Mouse (Mus musculus) cerebellum, postnatal 25 days (tissue): ENCODE measurements around the gene Fbln5.

Experiments
- DNase-seq, 2 experiments: peaks; one replicate each; pipeline ENCODE4 v3.0.0; 2021; ENCODE audit warnings: mixed read lengths in 2 of 2

Fbln5 gene

DNA sequence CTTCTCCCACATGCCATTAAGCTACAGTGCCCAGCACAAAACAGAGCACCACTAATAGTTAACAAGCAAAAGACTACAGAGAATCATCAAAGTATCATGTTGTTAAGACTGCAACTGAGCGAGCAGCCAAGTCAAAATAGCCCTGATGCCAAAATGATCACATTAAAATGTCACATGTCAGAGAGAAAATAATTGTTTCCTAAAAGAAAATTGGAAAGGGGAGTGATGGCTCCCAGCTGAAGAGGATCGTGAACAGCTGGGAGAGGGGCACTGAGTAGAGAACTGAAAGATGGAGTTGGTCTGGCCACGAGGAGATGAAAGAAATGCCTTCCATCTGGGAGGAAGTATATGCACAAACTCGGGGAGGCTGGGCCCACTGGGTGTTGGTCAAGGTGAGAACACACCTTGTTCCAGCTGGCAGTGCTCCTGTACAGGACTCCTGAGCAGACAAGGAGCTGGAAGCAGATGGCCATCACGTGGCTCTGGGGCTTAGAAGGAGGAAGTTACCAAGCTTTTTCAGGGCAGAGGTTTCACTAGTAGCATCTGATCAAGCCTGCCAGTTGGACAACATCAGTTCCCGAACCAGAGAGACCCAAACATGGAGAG is 59.3 kb downstream of the Fbln5 start:
- no peak for DNase-seq

DNA sequence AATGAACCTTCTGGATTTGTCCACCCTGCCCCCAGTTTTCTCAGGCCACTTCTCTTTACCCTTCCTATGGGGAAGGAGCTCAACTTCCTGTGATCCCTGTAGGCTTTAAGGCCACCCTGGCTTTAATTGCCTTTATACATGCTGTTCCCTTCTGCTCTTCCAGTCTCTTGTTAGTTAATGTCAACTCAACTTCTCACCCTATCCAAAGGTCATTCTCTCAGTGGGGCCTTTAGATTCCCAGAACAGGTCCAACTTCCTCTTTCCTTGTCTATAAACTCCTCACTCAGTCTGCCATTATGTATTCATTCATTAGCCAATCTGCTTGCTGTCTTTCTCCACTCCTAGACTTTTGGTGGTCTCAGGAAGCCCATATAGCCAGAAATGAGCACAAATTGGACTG is 60.2 kb downstream of the Fbln5 start:
- no peak for DNase-seq

DNA sequence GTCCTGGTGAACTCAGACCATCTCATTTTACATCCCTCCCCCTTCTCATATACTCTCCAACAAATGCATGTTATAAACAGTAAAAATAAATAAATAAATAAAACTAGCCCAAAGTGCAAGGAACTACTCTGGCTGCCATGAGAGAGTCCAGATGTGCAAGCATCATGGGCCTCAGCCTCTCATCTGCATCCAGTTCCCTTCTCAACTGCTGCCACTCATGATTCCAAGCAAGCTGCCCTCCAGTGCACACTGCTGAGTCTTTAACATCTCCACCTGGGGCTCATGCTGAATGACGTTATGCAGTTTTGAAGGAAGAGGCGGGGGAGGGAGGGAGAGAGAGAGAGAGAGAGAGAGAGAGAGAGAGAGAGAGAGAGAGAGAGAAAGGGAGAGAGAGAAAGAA is 76.5 kb downstream of the Fbln5 start:
- no peak for DNase-seq

DNA sequence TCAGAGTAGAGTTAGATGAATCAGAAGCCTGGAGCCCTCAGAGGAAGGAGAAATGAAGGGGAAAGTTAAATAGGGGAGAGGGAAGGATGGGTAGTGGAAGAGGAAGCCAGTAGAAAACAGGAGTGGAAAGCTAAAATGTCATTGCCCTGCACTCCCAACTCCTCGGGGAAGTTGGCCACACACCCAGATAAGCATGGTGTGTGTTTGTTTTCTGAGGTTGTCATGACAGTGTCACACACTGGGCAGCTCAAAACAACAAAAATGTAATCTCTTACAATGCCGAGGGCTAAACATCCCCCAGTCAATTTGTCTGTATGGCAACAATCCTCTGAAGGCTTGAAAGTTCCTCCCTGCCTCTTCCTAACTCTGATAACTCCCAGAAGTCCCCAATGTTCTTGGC is 78.4 kb downstream of the Fbln5 start:
- DNase-seq = no peak

DNA sequence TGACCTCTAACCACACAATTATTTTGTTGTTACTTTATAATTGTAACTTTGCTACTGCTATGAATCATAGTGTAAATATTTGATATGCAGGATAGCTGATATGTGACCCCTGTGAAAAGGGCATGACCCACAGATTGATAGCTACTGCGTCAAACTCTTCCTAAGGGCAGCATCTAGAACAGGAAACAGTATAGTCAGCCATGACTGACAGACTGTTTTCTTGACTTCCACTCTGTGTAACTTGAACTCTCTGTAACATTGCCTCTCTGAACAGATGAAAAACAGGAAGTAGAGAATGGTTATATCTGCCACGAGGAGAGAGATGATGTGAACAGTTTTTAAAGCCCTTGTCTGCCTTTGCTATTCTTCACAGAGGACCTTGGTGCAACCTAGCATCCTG is 78.8 kb downstream of the Fbln5 start:
- no peak for DNase-seq

DNA sequence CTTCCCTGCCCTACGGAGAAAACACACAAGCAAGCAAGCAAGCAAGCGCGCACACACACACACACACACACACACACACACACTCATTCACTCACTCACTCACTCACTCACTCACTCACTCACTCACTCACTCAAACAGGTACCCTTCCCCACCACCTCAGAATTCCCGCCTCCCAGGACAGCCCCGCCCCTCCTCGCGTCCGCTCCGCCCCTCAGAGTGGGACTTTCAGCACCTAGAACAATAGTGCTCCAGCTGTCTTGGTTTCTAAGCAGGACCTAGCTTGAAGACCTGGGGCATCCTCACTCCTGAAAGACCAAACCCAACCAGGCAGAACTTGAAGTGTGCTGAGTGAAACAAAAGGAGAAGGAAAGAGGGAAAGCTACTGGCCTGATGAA is 100.1 kb downstream of the Fbln5 start:
- DNase-seq = peak in 1 of 2 experiments; percentile 9

DNA sequence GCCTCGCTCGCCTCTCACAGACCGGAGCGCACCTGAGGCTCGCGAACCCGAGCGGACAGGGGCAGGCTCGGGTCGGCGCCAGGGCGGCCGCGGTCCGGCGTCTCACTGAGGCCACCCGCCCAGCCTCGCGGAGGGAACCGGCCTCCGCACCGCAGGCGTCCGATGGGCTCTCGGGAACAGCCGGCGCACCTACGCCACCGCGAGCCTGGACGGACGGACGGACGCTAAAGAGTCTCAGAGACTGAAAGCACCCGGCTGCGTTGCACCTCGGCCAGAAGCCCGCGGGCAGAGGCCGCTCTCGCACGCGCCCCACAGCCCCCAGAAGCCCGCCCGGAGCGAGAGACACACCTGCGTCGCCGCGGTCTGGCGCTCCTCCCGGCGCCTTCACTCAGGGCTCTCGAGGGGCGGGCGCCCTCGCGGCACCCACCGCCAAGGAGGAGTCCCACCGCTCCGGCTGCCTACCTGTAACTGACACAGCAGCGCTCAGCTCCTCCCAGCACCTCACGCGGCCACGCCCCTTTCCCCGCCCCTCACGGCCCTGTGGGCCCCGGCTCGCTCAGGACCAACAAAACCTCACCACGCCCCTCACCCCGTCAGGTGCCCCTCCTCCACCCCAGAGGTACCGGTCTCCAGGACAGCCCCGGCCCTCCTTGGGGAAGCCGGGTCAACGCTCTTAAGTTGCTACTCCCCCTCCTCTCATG is 100.7 kb downstream of the Fbln5 start, which contains the start of gene Tc2n:
Tc2n (minus strand) TSS at position 470 of the 701 bp plus-strand sequence.
- peak; percentile 48 to 68 for DNase-seq

DNA sequence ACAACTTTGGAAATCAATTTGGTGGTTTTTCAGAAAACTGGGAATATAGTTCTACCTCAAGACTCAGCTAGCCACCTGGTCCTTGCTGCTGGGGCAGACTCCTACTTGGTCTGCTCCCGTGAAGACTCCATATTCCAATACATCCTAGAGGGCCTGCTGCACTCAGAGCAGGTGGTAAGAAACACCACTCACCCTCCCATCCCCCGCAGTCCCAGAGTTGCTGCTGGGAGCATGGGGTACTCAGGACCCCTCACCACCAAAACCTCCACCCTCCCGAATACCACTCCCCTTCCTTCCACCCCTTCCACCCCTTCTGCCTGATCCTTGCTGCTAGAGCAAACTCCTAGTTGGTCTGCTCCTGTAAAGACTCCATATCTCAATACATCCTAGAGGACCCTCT is 119.7 kb downstream of the Fbln5 start:
- no peak for DNase-seq
